Mouse (Mus musculus) urinary bladder, postnatal 10 days (tissue): ENCODE results near the gene Tmem245.

Source experiments
- DNase-seq: peaks from one replicate; pipeline ENCODE4 v3.0.0; 2022; ENCODE audit warnings: low spot score

Gene Tmem245

DNA sequence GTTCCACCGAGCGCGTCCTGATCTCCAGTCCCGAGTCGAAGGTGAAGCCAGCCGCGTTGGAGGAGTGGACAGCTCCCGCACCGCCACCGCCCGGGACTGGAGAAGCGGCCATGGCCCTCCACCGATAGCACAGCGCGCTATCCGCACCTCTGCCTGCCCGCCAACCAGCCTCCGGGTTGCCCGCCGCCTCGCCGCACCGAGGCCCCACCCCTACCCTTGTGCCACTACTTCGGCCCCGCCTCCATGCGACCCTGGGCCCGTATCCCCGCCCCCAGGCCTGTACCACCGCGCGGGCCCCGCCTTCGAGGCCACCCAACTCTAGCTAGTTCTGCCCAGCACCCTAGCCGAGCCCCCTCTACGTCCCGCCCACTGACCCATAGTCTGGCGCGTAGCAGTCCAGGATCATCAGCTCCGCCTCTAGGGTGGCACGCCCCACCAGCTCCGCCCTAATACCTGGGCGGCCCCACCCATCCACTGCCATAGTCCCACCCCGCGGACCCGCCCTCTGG, 82.2 kb downstream of the Tmem245 start, which contains the start of gene Ctnnal1:
TSS of gene Ctnnal1 (minus strand) at position 186 of the 509 bp plus-strand sequence.
- DNase-seq, result peak; percentile 63

DNA sequence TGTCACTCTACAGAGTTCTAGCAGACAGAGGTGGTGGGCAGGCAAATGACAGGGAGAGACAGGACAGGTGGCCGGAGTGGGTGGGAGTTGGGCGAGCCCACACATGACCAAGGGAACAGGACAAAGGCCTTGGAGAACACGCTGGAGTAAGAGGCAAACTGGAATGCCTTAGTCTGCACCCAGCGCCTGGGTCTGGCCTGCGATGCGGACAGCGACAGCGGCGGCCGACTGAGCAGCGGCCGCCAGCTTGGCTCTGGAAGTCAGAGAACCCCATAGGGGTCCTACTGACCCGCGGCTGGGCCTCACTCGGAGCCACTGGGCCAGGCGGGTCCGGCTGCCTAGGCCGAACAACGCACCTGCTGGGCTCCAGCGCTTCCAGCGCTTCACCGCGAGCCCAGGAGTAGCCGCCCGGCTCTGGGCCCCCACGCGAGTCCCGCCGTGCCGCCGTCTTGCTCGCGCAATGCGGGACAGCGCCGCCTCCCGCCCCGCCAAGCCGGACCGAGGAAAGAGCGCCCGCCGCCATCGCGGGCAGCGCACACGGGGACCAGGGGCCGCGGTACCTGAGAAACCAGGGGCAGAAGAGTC, 82.7 kb downstream of the Tmem245 start:
- no peak for DNase-seq

DNA sequence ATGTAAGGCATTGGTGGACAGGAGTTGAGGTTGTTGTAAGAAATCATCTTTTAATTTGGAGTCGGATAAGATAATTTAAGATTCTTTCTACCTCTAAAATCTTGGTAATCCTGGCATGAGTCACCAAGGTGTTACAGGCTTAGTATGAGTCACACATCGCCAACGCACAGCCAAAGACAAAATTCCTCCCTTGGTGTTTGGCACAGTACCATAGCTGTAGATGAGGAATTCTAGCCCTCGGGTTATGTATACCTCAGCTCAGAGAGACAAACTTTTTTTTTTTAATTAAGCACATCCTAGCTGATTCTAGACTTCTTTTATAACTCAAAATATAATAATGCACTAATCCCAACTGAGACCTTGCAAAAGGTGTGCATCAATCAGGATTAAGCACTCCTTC, 83.2 kb downstream of the Tmem245 start:
- no peak for DNase-seq

DNA sequence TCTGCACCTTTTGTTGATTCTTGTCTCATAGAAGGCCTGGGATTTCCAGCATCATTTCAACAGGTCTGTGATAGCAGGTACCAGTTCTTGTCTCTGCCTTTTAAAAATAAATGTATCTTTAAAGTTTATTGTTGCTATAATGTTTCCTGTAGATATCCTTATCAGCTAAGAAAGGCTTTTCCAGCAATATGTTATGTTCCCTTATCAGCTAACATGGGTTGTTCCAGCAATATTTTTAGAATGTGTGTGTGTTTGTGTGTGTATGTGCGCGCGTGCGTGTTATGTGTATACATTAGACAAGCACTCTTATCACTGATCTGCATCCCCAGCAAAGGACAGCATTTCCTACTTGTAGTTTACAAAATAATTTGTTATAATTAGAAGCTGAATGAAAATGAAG, 85.7 kb downstream of the Tmem245 start:
- no peak for DNase-seq

DNA sequence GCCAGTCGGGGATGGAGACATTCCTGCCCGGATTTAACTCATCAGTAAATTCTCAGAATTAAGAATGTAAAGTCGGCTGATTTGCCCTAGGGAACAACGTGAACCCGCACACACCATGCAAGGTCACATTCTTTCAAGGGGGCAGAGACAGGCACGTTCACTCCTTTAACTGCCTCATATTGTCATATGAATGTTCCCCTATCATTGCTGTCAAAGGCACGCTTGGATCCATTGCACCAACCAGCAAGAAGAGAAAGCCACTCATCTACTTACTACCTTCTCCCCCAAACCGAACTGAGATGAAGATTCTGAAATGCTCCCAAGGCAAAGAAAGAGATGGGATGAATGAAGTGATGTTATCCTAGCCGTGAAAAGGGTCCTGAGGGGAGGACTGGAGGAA, 88.5 kb downstream of the Tmem245 start:
- no peak for DNase-seq

DNA sequence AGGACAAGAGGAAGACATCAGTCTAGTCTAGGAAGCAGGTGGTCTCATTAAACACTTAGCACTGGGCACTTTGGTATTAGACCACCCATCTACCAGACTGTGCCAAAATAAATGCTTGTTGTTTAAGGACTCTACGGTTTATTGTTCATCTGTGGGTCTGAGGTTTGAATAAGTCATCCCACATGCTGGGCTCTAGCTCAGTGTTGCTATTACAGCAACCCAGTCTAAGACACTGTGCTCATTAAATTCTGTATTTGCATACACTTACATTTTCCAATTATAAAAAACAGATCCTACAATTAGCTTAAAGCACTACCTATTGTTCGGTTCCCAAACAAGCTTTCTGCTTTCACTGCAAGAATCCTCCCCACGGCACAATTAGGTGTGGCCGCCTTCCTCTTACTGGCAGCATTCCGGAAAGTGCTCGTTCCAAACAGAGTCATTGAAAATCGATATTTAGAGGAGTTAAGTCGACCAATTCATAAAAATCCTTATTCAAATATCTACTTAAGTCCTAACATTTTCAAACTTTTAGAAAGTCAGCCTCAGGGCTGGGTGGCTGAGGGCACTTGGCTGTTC, 90.8 kb downstream of the Tmem245 start:
- no peak for DNase-seq

DNA sequence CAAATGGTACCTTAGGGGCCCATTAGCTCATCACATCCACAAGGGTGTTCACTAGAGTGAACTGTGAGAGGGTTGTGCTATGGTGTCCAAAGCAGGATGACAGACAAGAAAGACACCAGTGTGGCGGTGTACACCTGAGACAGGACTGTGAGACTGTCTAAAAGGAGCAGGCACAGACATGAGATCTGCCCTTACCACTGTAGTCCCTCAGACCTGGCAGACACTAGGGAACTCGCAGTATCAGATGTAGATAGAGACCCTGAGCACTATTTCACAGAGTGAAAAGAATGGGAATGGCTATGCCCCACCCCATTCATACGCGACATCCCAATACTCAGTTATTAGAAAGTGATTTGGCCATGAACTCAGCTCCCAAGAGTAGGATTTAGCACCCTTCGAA, 91.3 kb downstream of the Tmem245 start:
- no peak for DNase-seq

DNA sequence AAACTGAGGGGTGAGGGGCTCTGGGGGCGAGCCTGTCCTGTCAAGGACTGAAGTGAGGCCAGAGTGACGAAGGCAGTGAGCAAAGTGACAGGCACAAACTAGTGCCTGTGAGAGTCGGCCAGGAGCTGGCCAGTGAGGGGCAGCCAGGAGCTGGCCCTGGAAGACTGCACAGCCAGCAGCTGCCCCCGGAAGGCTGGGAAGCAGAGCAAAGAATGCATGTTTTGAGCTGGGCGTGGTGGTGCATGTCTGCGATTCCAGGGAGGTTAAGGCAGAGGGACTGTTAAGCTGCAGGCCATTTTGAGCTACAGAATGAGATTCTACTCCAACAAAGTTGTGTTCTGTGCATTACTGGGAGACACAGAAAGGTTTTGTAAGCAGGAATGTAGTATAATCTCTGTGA, 96.5 kb downstream of the Tmem245 start:
- DNase-seq, result no peak

DNA sequence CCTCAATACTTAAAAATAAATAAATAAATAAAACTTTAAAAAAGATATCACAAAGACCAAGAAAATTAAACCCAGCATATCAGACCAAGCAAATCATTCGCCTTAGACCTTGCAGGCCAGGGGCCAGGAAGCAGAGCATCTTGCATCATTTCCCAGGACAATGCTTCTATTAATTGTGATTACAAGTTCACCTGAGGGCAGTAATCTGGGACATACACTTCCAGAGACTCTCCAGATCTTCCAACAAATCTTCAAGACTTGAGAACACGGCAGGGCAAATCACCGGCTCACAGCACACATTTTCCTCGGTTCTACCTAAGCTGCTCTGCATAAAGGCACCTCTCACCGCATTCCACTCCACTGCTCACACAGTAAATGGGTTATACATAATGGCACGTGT, 99.2 kb downstream of the Tmem245 start:
- DNase-seq, result no peak

DNA sequence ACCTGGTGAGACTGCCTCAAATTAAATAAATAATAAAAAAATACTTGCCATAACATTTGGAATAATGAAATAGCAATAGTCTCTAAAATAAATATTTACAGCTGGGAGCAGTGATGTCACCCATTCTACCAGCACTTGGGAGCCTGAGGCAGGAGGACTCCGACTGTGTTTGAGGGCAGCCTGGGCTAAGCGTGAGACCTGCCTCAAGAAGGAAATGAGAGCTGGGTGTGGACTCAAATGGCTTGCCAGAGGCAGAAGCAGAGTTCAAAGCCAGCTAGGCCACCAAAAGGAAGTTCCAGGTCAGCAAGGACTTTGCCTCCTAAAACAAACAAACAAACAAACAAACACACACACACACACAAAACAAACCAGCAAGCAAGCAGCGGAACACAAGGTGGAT, 99.8 kb downstream of the Tmem245 start:
- DNase-seq, result no peak

DNA sequence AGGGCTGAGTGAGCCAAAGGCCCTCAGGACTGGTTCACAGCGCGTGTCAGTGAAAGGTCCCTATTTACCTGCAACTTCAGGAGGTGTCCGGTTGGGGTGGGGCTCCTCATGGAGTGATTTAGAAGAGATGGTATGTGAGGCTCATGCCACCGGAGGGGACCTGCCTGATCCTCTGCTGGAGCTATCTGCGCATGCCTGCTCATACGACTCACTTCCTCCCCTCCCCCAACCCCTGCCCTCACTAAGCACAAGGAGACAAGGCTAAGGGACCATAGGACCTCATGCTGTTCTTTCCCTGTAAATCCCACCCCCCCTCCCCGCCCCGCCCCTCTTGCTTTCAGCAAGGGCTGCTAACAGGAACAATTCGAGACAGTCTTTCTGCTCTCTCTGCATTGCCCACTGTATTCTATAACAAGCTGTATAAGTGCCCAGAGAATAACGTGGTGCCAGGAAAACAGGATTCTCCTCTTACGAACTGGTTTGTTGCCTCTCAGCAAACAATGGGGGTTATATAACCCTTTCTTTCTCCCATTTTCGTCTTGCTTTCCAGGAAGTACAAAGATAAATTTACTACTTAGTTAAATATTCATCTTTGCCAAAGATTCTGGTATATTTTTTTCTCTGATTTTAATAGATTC, 101.2 kb downstream of the Tmem245 start:
- DNase-seq, result no peak

DNA sequence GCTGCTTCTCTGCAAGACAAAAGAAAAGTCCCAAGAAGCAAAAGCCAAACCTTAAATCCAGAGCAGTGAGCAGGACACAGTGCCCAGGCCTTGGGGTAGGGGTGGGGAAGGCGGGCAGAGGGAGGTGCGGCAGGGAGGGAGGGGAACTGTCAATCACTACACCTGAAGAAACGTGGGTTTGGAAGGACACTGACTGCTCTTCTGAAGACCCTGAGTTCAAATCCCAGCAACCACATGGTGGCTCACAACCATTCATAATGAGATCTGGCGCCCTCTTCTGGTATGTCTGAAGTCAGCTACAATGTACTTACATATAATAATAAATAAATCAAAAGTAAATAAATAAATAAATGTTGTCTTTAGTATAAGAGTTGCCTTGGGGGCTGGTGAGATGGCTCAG, 102.3 kb downstream of the Tmem245 start:
- DNase-seq, result no peak

DNA sequence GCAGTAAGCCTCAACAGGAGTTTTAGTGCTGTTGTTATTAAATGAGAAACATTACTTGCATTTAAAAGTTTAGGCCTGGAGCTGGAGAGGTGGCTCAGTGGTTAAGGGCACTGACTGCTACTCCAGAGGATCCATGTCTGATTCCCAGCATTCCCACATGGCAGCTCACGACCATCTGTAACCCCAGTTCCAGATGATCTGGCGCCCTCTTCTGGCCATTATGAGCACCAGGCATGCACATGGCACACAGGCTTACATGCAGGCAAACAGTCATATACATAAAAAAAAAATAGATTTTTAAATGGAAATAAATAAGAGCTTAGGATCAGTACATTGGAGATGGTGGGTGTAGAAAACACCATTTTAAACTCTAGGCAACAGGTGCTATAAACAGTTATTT, 103.3 kb downstream of the Tmem245 start:
- no peak for DNase-seq

DNA sequence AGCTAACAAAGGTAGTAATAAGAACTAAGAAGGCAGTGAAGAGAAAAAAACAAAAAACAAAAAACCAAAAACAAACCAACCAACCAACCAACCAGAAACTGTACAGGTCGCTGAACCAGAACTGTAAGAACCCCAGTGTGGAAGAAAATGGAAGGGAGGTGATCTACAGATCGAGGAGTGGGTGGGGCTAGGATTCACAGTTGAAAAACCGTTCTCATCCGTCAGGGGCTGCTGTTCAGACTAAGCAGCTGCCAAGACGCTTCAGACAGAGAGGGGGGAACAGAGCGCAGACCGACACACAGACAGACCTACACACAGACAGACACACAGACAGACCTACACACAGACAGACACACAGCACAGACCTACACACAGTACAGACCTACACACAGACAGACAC, 104.7 kb downstream of the Tmem245 start:
- no peak for DNase-seq

DNA sequence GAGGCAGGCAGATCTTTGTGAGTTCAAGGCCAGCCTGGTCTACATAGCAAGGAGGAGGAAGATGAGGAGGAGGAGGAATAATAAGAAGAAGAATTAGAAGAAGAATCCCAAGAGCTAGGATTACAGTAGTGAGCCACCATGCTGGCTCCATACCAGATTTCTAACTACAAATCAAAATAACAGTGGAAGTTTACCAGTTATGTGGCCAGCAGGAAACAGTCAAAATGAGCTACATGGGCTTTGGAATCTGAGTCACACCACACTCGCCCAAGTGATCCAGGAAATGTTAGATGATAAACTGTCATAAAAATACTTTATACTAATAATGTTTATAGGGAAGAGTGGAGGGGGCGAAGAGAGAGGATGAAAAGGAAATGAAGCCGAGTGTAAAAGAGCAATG, 106.9 kb downstream of the Tmem245 start:
- DNase-seq, result no peak

DNA sequence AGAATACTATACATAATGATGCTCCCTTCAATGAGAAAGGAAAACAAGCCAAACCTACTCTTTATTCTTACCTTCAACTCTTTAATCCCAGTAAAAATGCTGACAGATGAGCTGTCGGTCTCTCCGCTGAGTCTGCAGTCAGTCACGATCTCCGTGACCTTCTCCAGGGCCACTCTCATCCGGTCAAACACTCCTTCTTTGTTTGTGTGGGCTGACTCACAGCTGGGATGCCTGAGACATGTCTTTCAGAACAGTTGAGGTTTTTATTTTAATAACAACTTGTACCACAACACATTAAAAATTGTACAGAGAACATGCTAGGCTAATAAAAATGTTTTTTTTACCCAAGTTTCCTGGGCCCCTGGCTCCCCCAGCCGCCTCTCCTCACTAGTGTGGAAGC, 109.6 kb downstream of the Tmem245 start:
- no peak for DNase-seq

DNA sequence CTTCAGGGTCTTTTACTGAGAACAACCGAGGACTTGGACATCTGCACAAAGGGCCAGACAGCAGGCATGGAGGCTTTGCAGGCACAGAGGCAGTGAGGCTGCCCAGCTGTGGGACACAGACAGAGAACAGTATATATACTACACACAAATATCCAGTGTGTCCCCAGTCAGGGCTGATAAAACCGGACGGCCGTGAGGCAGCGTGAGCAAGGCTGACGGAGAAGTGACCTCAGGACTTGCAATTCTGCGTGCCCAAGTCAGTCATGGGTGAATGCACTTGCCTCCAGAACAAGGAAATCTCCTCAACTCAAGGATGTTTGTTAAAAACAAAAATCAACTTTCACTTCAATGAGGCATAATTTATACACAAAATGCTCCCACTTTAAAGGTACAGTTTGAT, 115.2 kb downstream of the Tmem245 start:
- no peak for DNase-seq

DNA sequence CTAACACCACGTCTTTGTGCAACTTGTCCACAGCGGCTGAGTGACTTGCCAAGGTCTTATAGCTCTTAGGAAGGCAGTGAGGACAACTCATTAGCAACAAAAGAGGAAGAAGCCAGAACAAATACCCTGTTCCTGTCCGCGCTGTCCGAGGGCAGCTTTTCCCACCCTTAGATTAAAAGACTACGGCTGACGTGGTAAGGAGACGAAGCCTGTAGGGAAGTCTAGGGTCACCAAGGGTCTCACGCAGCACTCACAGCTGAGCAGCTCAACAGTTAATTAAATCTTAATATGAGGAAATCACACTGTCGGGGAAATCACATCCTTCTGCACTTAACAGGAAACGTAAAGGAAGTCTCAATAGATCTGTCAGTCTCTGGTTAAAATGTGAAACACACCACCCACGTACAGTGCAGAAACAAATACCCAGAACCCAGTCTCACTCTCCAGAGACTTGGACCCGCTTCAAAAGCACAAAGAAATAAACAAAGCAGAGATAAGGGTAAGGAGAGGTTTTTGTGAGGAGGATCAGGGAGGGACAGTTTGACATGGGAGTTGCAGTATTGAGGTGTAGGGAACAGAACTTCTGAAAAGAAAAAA, 116.1 kb downstream of the Tmem245 start:
- DNase-seq, result no peak

DNA sequence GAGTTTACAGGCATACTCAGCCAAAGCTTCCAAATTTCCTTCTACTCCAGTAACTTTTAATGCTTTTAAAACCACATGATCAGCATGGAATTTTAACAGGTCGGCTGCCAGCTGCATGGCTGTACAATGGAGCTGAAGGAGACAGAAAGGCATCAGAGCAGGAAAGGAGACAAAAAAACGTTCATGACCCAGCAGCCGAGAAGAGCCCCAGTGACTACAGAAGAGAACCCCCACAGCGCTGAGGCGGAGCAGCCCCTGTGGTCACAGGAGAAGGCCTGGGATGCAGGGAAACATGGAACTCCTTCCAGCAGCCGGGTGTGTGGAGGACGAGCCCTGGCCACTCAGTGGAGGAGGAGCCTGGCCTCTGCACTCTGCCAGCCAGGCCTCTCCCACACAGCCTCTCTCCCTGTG, 117.7 kb downstream of the Tmem245 start:
- no peak for DNase-seq

DNA sequence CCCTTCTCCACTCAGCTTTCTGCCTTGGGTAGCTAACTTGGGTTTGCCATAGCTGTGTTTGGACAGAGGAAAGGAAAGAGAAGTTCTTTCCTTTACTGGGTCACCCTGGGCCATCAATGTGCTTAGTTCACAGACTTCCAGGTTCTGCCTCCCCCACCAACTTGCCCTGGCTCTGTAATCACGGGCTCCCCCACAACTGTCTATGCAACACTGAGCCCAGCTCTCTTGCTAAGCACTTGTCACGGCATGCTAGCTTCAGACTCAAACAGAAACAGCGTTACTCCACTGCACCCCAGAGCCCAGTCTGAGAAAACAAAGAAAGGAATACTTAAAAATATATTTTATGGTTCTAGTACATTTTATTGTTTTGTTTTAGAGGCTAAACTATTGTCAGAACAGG, 118.3 kb downstream of the Tmem245 start:
- DNase-seq, result no peak

DNA sequence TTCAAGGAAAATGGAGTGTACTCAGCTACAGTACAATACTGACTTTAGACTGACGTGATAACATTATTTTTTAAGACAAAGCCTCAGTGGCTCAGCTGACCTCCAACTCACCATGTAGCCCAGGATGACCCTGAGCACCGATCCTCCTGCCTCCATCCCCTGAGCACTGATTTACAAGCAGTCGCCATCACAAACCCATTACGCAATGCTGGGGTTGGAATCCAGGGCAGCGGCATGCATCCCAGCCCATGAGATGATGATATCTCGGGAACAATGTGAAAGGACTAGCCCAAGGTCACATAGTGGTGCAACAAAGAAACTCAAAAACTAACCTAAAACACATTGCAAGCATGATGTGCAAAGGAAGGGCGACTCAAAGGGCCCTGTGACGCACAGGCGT, 123.0 kb downstream of the Tmem245 start:
- no peak for DNase-seq

DNA sequence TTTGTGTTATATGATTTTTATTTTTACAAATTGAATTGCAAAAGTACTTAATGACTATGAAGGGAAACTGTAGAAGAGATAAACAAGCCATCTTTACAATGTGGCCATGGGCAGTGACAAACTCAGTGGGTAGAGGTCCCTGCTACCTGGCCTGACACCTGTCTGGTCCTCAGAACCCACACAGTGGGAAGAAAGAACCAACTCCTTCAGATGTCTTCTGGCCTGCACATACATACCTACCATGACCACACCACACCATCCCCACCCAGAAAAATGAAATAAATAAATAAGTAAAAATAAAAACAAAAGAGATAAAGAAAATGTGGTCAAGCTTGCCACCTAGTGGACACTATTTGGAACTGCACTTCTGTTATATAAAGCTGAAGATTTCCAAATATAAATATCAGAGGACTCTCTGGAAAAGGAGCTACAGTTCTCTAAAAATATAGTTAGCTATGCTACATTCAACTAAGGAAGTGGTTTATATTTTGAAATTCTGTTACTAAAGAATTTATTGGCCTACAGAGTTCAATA, 127.2 kb downstream of the Tmem245 start:
- DNase-seq, result no peak
